Mouse (Mus musculus) midbrain, embryonic 12.5 days (tissue): ENCODE measurements around the gene Myoz1. TPM values are rescaled to one million over a fixed set of nuclear protein-coding genes. Genes with fewer than 3 reads are reported as not detected.
"Not testable (repeated sequence)": the region's sequence is repeated elsewhere in the genome, so short reads cannot be mapped to it uniquely, and the experiment has no call there.

Experiments
- ATAC-seq: fragments of 200-750 bp; cut with Nextera tagmentation; 2 replicates; pipeline ENCODE4 v1.8.0; 2017; ENCODE audit warnings: low read depth, moderate TSS enrichment, moderate library complexity; ENCODE audit not compliant: low FRiP score
- H3K27ac ChIP-seq: fragments of 300-500 bp; sonication (generic); replicated peaks from 2 replicates; pipeline ENCODE4 v1.5.1; 2016; ENCODE audit warnings: mild to moderate bottlenecking
- H3K27me3 ChIP-seq: fragments of 300-500 bp; sonication (generic); 2 replicates; pipeline ENCODE4 v1.6.1; 2016; ENCODE audit warnings: mild to moderate bottlenecking
- H3K36me3 ChIP-seq: fragments of 300-500 bp; sonication (generic); 2 replicates; pipeline ENCODE4 v1.6.1; 2016
- H3K4me1 ChIP-seq: fragments of 300-500 bp; sonication (generic); 2 replicates; pipeline ENCODE4 v1.6.1; 2016
- H3K4me2 ChIP-seq: fragments of 300-500 bp; sonication (generic); replicated peaks from 2 replicates; pipeline ENCODE4 v1.6.1; 2016; ENCODE audit warnings: mild to moderate bottlenecking, moderate library complexity
- H3K4me3 ChIP-seq: fragments of 300-500 bp; sonication (generic); 2 replicates; pipeline ENCODE4 v1.5.1; 2016; ENCODE audit warnings: mild to moderate bottlenecking
- H3K9ac ChIP-seq: fragments of 300-500 bp; sonication (generic); replicated peaks from 2 replicates; pipeline ENCODE4 v1.6.1; 2016; ENCODE audit warnings: mild to moderate bottlenecking, moderate library complexity
- H3K9me3 ChIP-seq: fragments of 300-500 bp; sonication (generic); 2 replicates; pipeline ENCODE4 v1.6.1; 2016; ENCODE audit warnings: mild to moderate bottlenecking
- WGBS: fragments of 180-500 bp; shearing (Covaris S2); methylation state at CpG from one replicate; pipeline ENCODE4 v1.1.7; 2016; 5-methylcytosine and 5-hydroxymethylcytosine counted together
- polyA plus RNA-seq: library from polyadenylated mRNA; unstranded; fragments of >200 nt; fragmentation: Nextera tagmentation; extraction: Ambion mirVana; gene quantifications from 2 replicates; pipeline ENCODE4 v1.2.1, GENCODE M21; 2016

Gene Myoz1
- polyA plus RNA-seq, 1 experiment from 2014 or later: 0.14 TPM

- H3K27ac ChIP-seq: no peak overlapping the region
- WGBS: 75% methylated on average over 2 of the region's 2 CpGs
- no peak overlapping the region for H3K9ac ChIP-seq
- H3K9me3 ChIP-seq: no peaks in the 10 kb centered on the region
- no peaks in the 10 kb centered on the region for H3K27me3 ChIP-seq
- no peaks in the 10 kb centered on the region for H3K36me3 ChIP-seq
- H3K4me1 ChIP-seq: no peaks in the 10 kb centered on the region
- no peak overlapping the region for H3K4me3 ChIP-seq
- H3K4me2 ChIP-seq: no peak overlapping the region
- no peak for ATAC-seq
Observed at GRCm38 (mm10) chr14:20651000-20651399, 5.3 kb downstream of the Myoz1 start.

DNA sequence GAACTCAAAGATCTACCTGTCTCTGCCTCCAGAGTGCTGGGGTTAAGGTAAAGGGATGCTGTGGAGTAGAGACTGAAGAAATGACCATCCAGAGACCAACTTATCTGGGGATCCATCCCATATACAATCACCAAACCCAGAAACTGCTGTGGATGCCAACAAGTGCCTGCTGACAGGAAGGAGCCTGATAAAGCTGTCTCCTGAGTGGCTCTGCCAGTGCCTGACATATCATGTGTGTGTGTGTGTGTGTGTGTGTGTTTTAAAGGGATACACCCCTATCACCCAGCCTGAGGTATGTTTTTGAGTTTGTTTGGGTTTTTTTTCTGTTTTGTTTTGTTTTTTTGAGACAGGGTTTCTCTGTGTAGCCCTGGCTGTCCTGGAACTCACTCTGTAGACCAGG lies 10.0 kb downstream of the Myoz1 start:
- H3K4me1 ChIP-seq: 0 out of 2 replicates have a peak, but pooled peaks cover 8% of the 10 kb centered on the region
- no peaks in the 10 kb centered on the region for H3K27me3 ChIP-seq
- no peaks in the 10 kb centered on the region for H3K36me3 ChIP-seq
- ATAC-seq: no peak
- H3K9ac ChIP-seq: no peak overlapping the region
- no peak overlapping the region for H3K27ac ChIP-seq
- no peaks in the 10 kb centered on the region for H3K9me3 ChIP-seq
- no peak overlapping the region for H3K4me2 ChIP-seq
- no peak overlapping the region for H3K4me3 ChIP-seq

DNA sequence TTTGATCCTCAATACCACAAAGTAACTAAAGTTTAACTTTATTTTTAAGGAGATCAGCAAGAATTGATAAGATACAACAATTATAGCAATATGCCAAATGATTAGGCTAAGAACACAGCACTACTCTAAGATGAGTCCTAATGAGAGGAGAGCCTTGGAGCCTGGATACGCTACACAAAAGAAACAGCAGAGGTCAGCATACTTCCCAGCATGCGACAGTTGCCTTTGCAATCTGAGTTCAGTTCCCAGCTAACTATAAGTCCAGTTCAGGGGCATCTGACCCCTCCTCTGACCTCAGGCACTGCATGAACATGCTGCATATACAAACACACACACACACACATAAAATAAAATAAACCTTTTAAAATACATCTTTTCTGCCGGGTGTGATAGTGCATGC lies 10.8 kb downstream of the Myoz1 start:
- H3K4me1 ChIP-seq: 0 out of 2 replicates have a peak, but pooled peaks cover 8% of the 10 kb centered on the region
- H3K4me3 ChIP-seq: no peak overlapping the region
- H3K9ac ChIP-seq: no peak overlapping the region
- H3K27me3 ChIP-seq: no peaks in the 10 kb centered on the region
- H3K4me2 ChIP-seq: no peak overlapping the region
- no peak overlapping the region for H3K27ac ChIP-seq
- WGBS: 32% methylated on average over 3 of the region's 3 CpGs
- no peaks in the 10 kb centered on the region for H3K9me3 ChIP-seq
- ATAC-seq: no peak
- H3K36me3 ChIP-seq: no peaks in the 10 kb centered on the region

- Histone ChIP-seq H3K27ac (peak overlapping the region; percentile 90), H3K4me1 (0 out of 2 replicates have a peak, but pooled peaks cover 8% of the 10 kb centered on the region), H3K4me3 (peak overlapping the region; percentile 88), H3K9ac (peak overlapping the region; percentile 87), H3K9me3 (no peaks in the 10 kb centered on the region), H3K4me2 (peak overlapping the region; percentile 81), H3K36me3 (no peaks in the 10 kb centered on the region), H3K27me3 (no peaks in the 10 kb centered on the region)
- WGBS: 16% methylated on average over 10 of the region's 10 CpGs
- no peak for ATAC-seq
Observed at GRCm38 (mm10) chr14:20641438-20641875, 14.9 kb downstream of the Myoz1 start.

DNA sequence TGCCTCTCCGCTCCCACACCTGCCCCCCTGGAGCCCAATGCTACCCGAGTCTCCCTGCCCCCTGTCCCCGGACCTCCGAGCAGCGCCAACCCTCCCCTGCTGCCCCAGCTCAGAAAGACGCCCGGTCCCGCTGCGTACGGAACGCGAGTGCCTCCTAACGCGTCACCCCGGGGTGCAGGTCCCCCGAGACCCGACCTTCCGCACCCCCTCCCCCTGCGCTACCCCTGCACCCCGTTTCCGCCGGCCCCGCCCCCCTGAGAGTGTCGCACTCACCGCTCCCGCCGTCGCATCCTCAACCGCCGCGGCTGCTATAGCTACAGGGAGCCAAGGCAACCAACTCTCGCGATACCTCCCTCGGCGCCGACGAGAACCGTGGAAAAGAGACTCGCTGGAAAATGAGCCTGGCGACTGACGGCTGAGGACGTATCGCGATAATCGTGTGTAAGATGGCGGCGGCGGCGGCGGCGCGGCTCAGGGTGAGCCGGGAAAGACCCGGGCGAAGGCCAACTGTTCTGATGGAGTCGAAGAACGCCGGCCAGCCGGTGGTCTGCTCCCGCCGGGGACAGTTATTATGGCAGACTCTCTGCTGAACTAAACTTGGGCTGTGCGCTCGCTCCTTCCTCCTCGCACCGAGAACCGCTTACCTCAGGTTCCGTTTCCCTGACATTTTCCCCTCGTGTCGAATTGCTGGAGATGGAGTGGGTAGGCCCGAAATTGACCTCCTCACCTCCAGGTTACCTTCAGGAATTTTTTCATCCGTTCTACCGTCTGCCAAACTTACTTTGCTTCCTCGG lies 15.5 kb downstream of the Myoz1 start, which contains the start of gene Usp54:
TSS of gene Usp54 (minus strand) at position 420 of the 794 bp plus-strand sequence.
- WGBS: under 1% methylated on average over 72 of the region's 73 CpGs
- peak; percentile 97 for ATAC-seq

DNA sequence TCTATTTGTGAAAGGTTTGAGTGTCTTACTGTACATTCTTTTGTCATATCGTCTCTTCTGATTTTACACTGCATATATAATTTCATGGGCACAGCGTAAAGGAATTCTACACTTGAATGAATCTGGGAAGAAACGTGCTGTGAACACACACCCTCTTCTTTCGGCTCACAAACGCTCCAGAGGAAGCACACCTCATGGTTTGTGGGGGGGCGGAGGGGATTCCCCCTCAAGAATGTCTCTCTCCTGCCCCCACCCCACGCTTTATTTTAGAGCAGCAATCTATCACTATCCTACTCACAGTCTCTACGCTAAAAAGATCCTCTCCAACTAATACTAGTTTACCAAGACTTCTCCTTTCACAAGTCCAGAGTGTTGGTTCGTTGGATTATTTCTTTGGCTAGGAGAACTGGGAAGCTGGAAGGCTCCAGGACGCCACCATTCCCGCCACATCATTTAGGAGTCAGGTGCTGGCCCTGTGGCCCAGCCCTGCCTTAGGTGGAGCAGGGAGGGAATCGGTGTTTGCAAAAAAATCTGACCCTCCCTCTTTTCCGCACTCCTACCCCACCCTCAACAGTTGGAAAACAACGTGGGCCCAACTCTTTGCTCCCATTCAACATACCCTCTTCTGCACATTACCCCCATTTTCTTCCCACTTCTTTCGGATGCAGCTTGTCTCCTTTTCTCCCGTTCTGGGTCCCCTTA lies 16.3 kb downstream of the Myoz1 start:
- Histone ChIP-seq H3K4me2 (peak overlapping the region; percentile 81), H3K27me3 (no peaks in the 10 kb centered on the region), H3K9ac (peak overlapping the region; percentile 87), H3K4me1 (0 out of 2 replicates have a peak, but pooled peaks cover 8% of the 10 kb centered on the region), H3K9me3 (no peaks in the 10 kb centered on the region), H3K36me3 (no peaks in the 10 kb centered on the region; the same call in 1 of the 2 replicates), H3K27ac (peak overlapping the region; percentile 90), H3K4me3 (peak overlapping the region; percentile 88)
- 2% methylated on average over 16 of the region's 16 CpGs for WGBS
- peak; percentile 57 for ATAC-seq

More for the DNA sequence above, 15.5 kb downstream of the Myoz1 start, which contains the start of gene Usp54:
- H3K4me3 ChIP-seq: peak within 1 kb of the TSS; percentile 88
- H3K27me3 ChIP-seq: no peaks in the 10 kb centered on the region
- H3K36me3 ChIP-seq: no peaks in the 10 kb centered on the region
- no peaks in the 10 kb centered on the region for H3K9me3 ChIP-seq
- H3K4me1 ChIP-seq: 0 out of 2 replicates have a peak, but pooled peaks cover 8% of the 10 kb centered on the region
- peak within 1 kb of the TSS; percentile 81 for H3K4me2 ChIP-seq
- peak within 1 kb of the TSS; percentile 87 for H3K9ac ChIP-seq
- H3K27ac ChIP-seq: peak within 1 kb of the TSS; percentile 90

GRCm38 (mm10) chr14:20638702-20639101 lies 17.6 kb downstream of the Myoz1 start:
- no peak for ATAC-seq
- Histone ChIP-seq H3K4me3 (no peak overlapping the region), H3K9ac (no peak overlapping the region), H3K4me1 (0 out of 2 replicates have a peak, but pooled peaks cover 8% of the 10 kb centered on the region), H3K9me3 (no peaks in the 10 kb centered on the region), H3K36me3 (no peaks in the 10 kb centered on the region; the same call in 1 of the 2 replicates), H3K4me2 (no peak overlapping the region), H3K27me3 (no peaks in the 10 kb centered on the region), H3K27ac (no peak overlapping the region)
- 92% methylated on average over 6 of the region's 6 CpGs for WGBS

- Histone ChIP-seq H3K36me3 (no peaks in the 10 kb centered on the region; the same call in 1 of the 2 replicates), H3K27ac (no peak overlapping the region), H3K9ac (no peak overlapping the region), H3K9me3 (no peaks in the 10 kb centered on the region), H3K4me2 (no peak overlapping the region), H3K4me1 (0 out of 2 replicates have a peak, but pooled peaks cover 8% of the 10 kb centered on the region), H3K4me3 (no peak overlapping the region), H3K27me3 (no peaks in the 10 kb centered on the region)
- 96% methylated on average over 2 of the region's 2 CpGs for WGBS
- no peak for ATAC-seq
Observed at GRCm38 (mm10) chr14:20637818-20638574, 18.3 kb downstream of the Myoz1 start.

- H3K4me3 ChIP-seq, H3K27me3 ChIP-seq, H3K36me3 ChIP-seq, H3K4me2 ChIP-seq, H3K4me1 ChIP-seq, H3K9ac ChIP-seq, H3K27ac ChIP-seq, ATAC-seq, H3K9me3 ChIP-seq: not testable (repeated sequence)
- 90% methylated on average over 3 of the region's 3 CpGs for WGBS
Observed at GRCm38 (mm10) chr14:20636968-20637367, 19.4 kb downstream of the Myoz1 start.

DNA sequence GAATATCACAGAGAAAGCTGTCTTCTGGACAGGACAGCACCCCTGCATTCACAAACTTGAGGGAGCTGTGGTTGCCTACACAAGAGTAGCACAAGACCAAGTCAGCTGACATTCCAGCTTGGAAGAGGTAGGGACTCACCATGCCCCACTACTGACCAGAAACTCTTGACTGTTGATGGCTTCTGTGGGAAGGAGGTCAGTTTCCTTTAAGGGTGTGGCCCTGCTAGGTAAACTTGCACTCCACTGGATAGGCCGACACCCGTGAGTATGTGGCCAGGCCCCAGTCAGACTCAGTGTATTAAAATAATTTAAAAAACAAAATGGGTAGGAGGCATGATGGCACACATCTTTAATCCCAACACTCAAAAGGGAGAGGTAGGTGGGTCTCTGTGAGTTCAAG lies 20.8 kb downstream of the Myoz1 start:
- H3K4me2 ChIP-seq: no peak overlapping the region
- 94% methylated on average over 2 of the region's 2 CpGs for WGBS
- H3K36me3 ChIP-seq: no peaks in the 10 kb centered on the region; the same call in 1 of the 2 replicates
- no peaks in the 10 kb centered on the region for H3K9me3 ChIP-seq
- H3K4me3 ChIP-seq: no peak overlapping the region
- no peak overlapping the region for H3K27ac ChIP-seq
- H3K9ac ChIP-seq: no peak overlapping the region
- no peak for ATAC-seq
- H3K4me1 ChIP-seq: no peaks in the 10 kb centered on the region
- no peaks in the 10 kb centered on the region for H3K27me3 ChIP-seq

- Histone ChIP-seq H3K27me3 (no peaks in the 10 kb centered on the region), H3K4me1 (no peaks in the 10 kb centered on the region), H3K36me3 (no peaks in the 10 kb centered on the region; the same call in 1 of the 2 replicates), H3K4me3 (no peak overlapping the region), H3K27ac (no peak overlapping the region), H3K4me2 (no peak overlapping the region), H3K9me3 (no peaks in the 10 kb centered on the region), H3K9ac (no peak overlapping the region)
- 83% methylated on average over 4 of the region's 4 CpGs for WGBS
- no peak for ATAC-seq
Observed at GRCm38 (mm10) chr14:20631253-20631652, 25.1 kb downstream of the Myoz1 start.
